Mouse (Mus musculus): Measurements from ENCODE around the gene Tgfbrap1.
A peak's percentile ranks its signal among the peaks of the same experiment; 100 is the strongest.

- TF ChIP-seq CTCF (IDR thresholded peaks at IDR 0.05; ENCODE audit: borderline replicate concordance, insufficient read depth, low read depth, low read length) (peak; percentile 79), POLR2A (IDR thresholded peaks at IDR 0.05; ENCODE audit: borderline replicate concordance, insufficient read depth, low read length) (no peak)
Measured at GRCm38 (mm10) chr1:43065615-43066310, 32.7 kb downstream of the Tgfbrap1 start.
